Mouse (Mus musculus): ENCODE measurements at regions not wholly inside any gene's neighbourhood (a gene's known extent, or its start where the extent isn't known, plus 50 kb on each side); places are given as distances from the start of the nearest gene placed in this dataset.
"Not testable (repeated sequence)": the region's sequence is repeated elsewhere in the genome, so short reads cannot be mapped to it uniquely, and the experiment has no call there.

- no peaks in the 10 kb centered on the region for H3K27me3 ChIP-seq (replicated peaks)
- H3K27ac ChIP-seq = peak overlapping the region; percentile 61; the same call in 1 of the 2 replicates
- no peak for ATAC-seq (ENCODE audit: insufficient read depth, low FRiP score, low read depth)
- no peak overlapping the region for H3K4me3 ChIP-seq (replicated peaks)
- 41% methylated on average over 1 of the region's 1 CpGs for WGBS
- H3K4me1 ChIP-seq = no peaks in the 10 kb centered on the region
- H3K9me3 ChIP-seq = no peaks in the 10 kb centered on the region
- no peaks in the 10 kb centered on the region for H3K36me3 ChIP-seq
- H3K9ac ChIP-seq = no peak overlapping the region
- no peak overlapping the region for H3K4me2 ChIP-seq
Measured at GRCm38 (mm10) chr13:78883062-78883461, 683.5 kb upstream of the Nr2f1 start.

- Histone ChIP-seq H3K4me2 (no peak overlapping the region), H3K9ac (no peak overlapping the region), H3K9me3 (no peaks in the 10 kb centered on the region), H3K27me3 (replicated peaks) (no peaks in the 10 kb centered on the region), H3K27ac (no peak overlapping the region), H3K4me3 (replicated peaks) (no peak overlapping the region), H3K4me1 (no peaks in the 10 kb centered on the region), H3K36me3 (no peaks in the 10 kb centered on the region)
- 64% methylated on average over 5 of the region's 5 CpGs for WGBS
- ATAC-seq (ENCODE audit: insufficient read depth, low FRiP score, low read depth) = no peak
Measured at GRCm38 (mm10) chr13:78872582-78872981, 673.0 kb upstream of the Nr2f1 start.

GRCm38 (mm10) chr13:78871976-78872375 is 672.4 kb upstream of the Nr2f1 start:
- no peak for ATAC-seq (ENCODE audit: insufficient read depth, low FRiP score, low read depth)

GRCm38 (mm10) chr13:78871254-78871653 is 671.7 kb upstream of the Nr2f1 start:
- WGBS = 34% methylated on average over 2 of the region's 2 CpGs
- Histone ChIP-seq H3K4me2 (no peak overlapping the region), H3K27ac (no peak overlapping the region), H3K4me3 (replicated peaks) (no peak overlapping the region), H3K9ac (no peak overlapping the region), H3K9me3 (no peaks in the 10 kb centered on the region), H3K4me1 (no peaks in the 10 kb centered on the region), H3K27me3 (replicated peaks) (no peaks in the 10 kb centered on the region), H3K36me3 (no peaks in the 10 kb centered on the region)
- ATAC-seq (ENCODE audit: insufficient read depth, low FRiP score, low read depth) = no peak

More at GRCm38 (mm10) chr13:78871976-78872375, 672.4 kb upstream of the Nr2f1 start:
- Histone ChIP-seq H3K9me3 (no peaks in the 10 kb centered on the region), H3K27ac (no peak overlapping the region), H3K27me3 (replicated peaks) (no peaks in the 10 kb centered on the region), H3K9ac (no peak overlapping the region), H3K36me3 (no peaks in the 10 kb centered on the region), H3K4me2 (no peak overlapping the region), H3K4me3 (replicated peaks) (no peak overlapping the region), H3K4me1 (no peaks in the 10 kb centered on the region)
- 21% methylated on average over 6 of the region's 6 CpGs for WGBS

GRCm38 (mm10) chr13:78824357-78824756 is 624.8 kb upstream of the Nr2f1 start:
- H3K9me3 ChIP-seq; H3K4me1 ChIP-seq; H3K9ac ChIP-seq; H3K27me3 ChIP-seq (replicated peaks); H3K27ac ChIP-seq; H3K36me3 ChIP-seq; H3K4me3 ChIP-seq (replicated peaks); H3K4me2 ChIP-seq; ATAC-seq (ENCODE audit: insufficient read depth, low FRiP score, low read depth): not testable (repeated sequence)
- 95% methylated on average over 4 of the region's 4 CpGs for WGBS

GRCm38 (mm10) chr13:78809656-78810055 is 610.1 kb upstream of the Nr2f1 start:
- no peak overlapping the region for H3K27ac ChIP-seq
- ATAC-seq (ENCODE audit: insufficient read depth, low FRiP score, low read depth) = no peak; the same call in 1 of the 2 replicates
- no peak overlapping the region for H3K4me3 ChIP-seq (replicated peaks)
- H3K36me3 ChIP-seq = no peaks in the 10 kb centered on the region
- no peaks in the 10 kb centered on the region for H3K4me1 ChIP-seq
- H3K9me3 ChIP-seq = no peaks in the 10 kb centered on the region
- H3K4me2 ChIP-seq = no peak overlapping the region
- WGBS = 18% methylated on average over 2 of the region's 2 CpGs
- no peak overlapping the region for H3K9ac ChIP-seq
- no peaks in the 10 kb centered on the region for H3K27me3 ChIP-seq (replicated peaks)

GRCm38 (mm10) chr13:78802838-78803124 is 603.2 kb upstream of the Nr2f1 start:
- Histone ChIP-seq H3K4me2 (no peak overlapping the region), H3K4me3 (replicated peaks) (no peak overlapping the region), H3K27ac (no peak overlapping the region), H3K36me3 (no peaks in the 10 kb centered on the region), H3K4me1 (no peaks in the 10 kb centered on the region), H3K9ac (no peak overlapping the region), H3K27me3 (replicated peaks) (no peaks in the 10 kb centered on the region), H3K9me3 (no peaks in the 10 kb centered on the region)
- ATAC-seq (ENCODE audit: insufficient read depth, low FRiP score, low read depth) = no peak

GRCm38 (mm10) chr13:78802011-78802837 is 602.7 kb upstream of the Nr2f1 start:
- no peak overlapping the region for H3K4me3 ChIP-seq (replicated peaks)

GRCm38 (mm10) chr13:78799641-78800040 is 600.1 kb upstream of the Nr2f1 start:
- Histone ChIP-seq H3K4me1 (no peaks in the 10 kb centered on the region), H3K9me3 (no peaks in the 10 kb centered on the region), H3K27me3 (replicated peaks) (no peaks in the 10 kb centered on the region), H3K27ac (no peak overlapping the region), H3K4me3 (replicated peaks) (no peak overlapping the region), H3K36me3 (no peaks in the 10 kb centered on the region), H3K4me2 (no peak overlapping the region), H3K9ac (no peak overlapping the region)
- no peak for ATAC-seq (ENCODE audit: insufficient read depth, low FRiP score, low read depth)
- WGBS = 69% methylated on average over 3 of the region's 3 CpGs

More at GRCm38 (mm10) chr13:78802011-78802837, 602.7 kb upstream of the Nr2f1 start:
- H3K4me1 ChIP-seq = no peaks in the 10 kb centered on the region
- no peaks in the 10 kb centered on the region for H3K9me3 ChIP-seq
- H3K4me2 ChIP-seq = no peak overlapping the region
- no peaks in the 10 kb centered on the region for H3K27me3 ChIP-seq (replicated peaks)
- ATAC-seq (ENCODE audit: insufficient read depth, low FRiP score, low read depth) = no peak
- H3K36me3 ChIP-seq = no peaks in the 10 kb centered on the region
- 32% methylated on average over 7 of the region's 7 CpGs for WGBS
- H3K9ac ChIP-seq = no peak overlapping the region
- no peak overlapping the region for H3K27ac ChIP-seq

- no peaks in the 10 kb centered on the region for H3K4me1 ChIP-seq
- ATAC-seq (ENCODE audit: insufficient read depth, low FRiP score, low read depth) = no peak
- H3K9ac ChIP-seq = no peak overlapping the region
- no peak overlapping the region for H3K4me2 ChIP-seq
- no peaks in the 10 kb centered on the region for H3K36me3 ChIP-seq
- no peak overlapping the region for H3K4me3 ChIP-seq (replicated peaks)
- H3K27me3 ChIP-seq (replicated peaks) = no peaks in the 10 kb centered on the region
- no peak overlapping the region for H3K27ac ChIP-seq
- no peaks in the 10 kb centered on the region for H3K9me3 ChIP-seq
Measured at GRCm38 (mm10) chr13:78795228-78795627, 595.7 kb upstream of the Nr2f1 start.

GRCm38 (mm10) chr13:78784285-78784684 is 584.7 kb upstream of the Nr2f1 start:
- Histone ChIP-seq H3K9ac (no peak overlapping the region), H3K4me2 (no peak overlapping the region), H3K36me3 (no peaks in the 10 kb centered on the region), H3K27ac (no peak overlapping the region; the same call in 1 of the 2 replicates), H3K27me3 (replicated peaks) (no peaks in the 10 kb centered on the region), H3K4me3 (replicated peaks) (no peak overlapping the region), H3K9me3 (no peaks in the 10 kb centered on the region), H3K4me1 (no peaks in the 10 kb centered on the region)
- WGBS = 21% methylated on average over 2 of the region's 2 CpGs
- ATAC-seq (ENCODE audit: insufficient read depth, low FRiP score, low read depth) = no peak

GRCm38 (mm10) chr13:78783591-78784240 is 584.2 kb upstream of the Nr2f1 start:
- Histone ChIP-seq H3K9ac (no peak overlapping the region), H3K4me3 (replicated peaks) (no peak overlapping the region), H3K4me2 (no peak overlapping the region), H3K9me3 (no peaks in the 10 kb centered on the region), H3K27me3 (replicated peaks) (no peaks in the 10 kb centered on the region), H3K36me3 (no peaks in the 10 kb centered on the region), H3K27ac (no peak overlapping the region; the same call in 1 of the 2 replicates), H3K4me1 (no peaks in the 10 kb centered on the region)
- no peak for ATAC-seq (ENCODE audit: insufficient read depth, low FRiP score, low read depth)
- 26% methylated on average over 1 of the region's 1 CpGs for WGBS
